Mouse (Mus musculus): ENCODE data around the gene Ptrhd1. TPM values are rescaled to one million over a fixed set of nuclear protein-coding genes. Genes with fewer than 3 reads are reported as not detected.
"Not testable (repeated sequence)": the region's sequence is repeated elsewhere in the genome, so short reads cannot be mapped to it uniquely, and the experiment has no call there.

Ptrhd1 gene
- polyA plus RNA-seq, 1 experiment from 2014 or later, result 5.0 TPM

DNA sequence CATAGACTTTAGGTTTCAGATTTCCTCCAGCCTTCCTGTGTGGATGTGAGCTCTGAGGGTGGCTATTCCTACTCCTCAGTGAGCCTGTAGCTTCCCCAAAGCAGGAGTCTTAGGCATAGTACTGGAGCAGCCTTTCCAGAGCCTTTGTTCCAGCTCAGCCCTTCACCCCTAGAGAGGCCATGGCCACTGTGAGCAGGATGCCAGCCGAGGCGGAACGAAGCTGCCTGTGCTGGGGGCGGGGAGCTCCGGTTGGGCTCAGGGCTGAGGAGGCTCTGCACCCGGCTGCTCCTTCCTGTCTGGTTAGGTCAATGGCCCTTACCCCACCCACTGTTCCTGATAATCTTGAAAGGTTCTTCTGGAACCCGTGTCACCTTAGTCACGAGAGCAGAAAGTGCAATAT lies 20.9 kb upstream of the Ptrhd1 start:
- Histone ChIP-seq H3K4me2 (ENCODE audit: low read depth, low read length) (no peak overlapping the region), H3K9me3 (replicated peaks; ENCODE audit: control insufficient read depth, low read length) (no peaks in the 10 kb centered on the region), H3K4me1 (ENCODE audit: control insufficient read depth, insufficient read depth, low read length) (no peaks in the 10 kb centered on the region), H3K4me3 (ENCODE audit: low read depth, low read length) (no peak overlapping the region), H3K27me3 (ENCODE audit: control insufficient read depth, insufficient read depth, low read length) (no peaks in the 10 kb centered on the region), H3K36me3 (replicated peaks; ENCODE audit: control insufficient read depth, insufficient read depth, low read depth, low read length) (no peaks in the 10 kb centered on the region; the same call in 1 of the 2 replicates), H3K9ac (replicated peaks; ENCODE audit: low read length) (no peak overlapping the region), H3K27ac (replicated peaks; ENCODE audit: low read depth, low read length) (peak overlapping the region; percentile 59; the same call in 1 of the 2 replicates)
- WGBS, result 52% methylated on average over 8 of the region's 8 CpGs
- DNase-seq (ENCODE audit: low spot score) (peak; percentile 41), ATAC-seq (replicated peaks; ENCODE audit: insufficient number of reproducible peaks, low FRiP score, low TSS enrichment, low read depth) (no peak; the same call in 1 of the 2 replicates)

DNA sequence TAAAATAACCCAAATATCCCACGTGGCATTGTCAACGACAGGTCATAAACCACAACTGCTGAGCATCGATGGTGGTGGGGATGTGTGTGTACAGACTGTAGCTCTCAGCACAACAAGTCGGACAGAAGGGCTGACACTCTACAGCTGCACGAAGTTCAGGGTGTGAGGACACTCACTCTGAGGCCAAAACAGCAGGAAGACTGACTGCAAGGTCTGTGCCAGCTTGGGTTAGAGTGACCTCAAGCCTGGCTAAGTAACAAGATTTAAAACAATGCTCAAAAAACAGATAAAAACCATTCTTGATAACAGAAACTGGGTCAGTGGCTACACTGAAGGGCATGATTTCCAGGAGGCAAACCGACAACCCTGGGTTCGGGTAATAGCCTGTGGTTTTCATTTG lies 3.7 kb upstream of the Ptrhd1 start:
- Histone ChIP-seq H3K9me3 (replicated peaks; ENCODE audit: control insufficient read depth, low read length) (no peaks in the 10 kb centered on the region), H3K4me2 (ENCODE audit: low read depth, low read length) (no peak overlapping the region), H3K27me3 (ENCODE audit: control insufficient read depth, insufficient read depth, low read length) (no peaks in the 10 kb centered on the region), H3K9ac (replicated peaks; ENCODE audit: low read length) (no peak overlapping the region), H3K4me3 (ENCODE audit: low read depth, low read length) (no peak overlapping the region), H3K4me1 (ENCODE audit: control insufficient read depth, insufficient read depth, low read length) (no peaks in the 10 kb centered on the region), H3K36me3 (replicated peaks; ENCODE audit: control insufficient read depth, insufficient read depth, low read depth, low read length) (no peaks in the 10 kb centered on the region; the same call in 1 of the 2 replicates), H3K27ac (replicated peaks; ENCODE audit: low read depth, low read length) (no peak overlapping the region)
- WGBS, result 93% methylated on average over 7 of the region's 7 CpGs
- DNase-seq (ENCODE audit: low spot score) (no peak), ATAC-seq (replicated peaks; ENCODE audit: insufficient number of reproducible peaks, low FRiP score, low TSS enrichment, low read depth) (no peak)

DNA sequence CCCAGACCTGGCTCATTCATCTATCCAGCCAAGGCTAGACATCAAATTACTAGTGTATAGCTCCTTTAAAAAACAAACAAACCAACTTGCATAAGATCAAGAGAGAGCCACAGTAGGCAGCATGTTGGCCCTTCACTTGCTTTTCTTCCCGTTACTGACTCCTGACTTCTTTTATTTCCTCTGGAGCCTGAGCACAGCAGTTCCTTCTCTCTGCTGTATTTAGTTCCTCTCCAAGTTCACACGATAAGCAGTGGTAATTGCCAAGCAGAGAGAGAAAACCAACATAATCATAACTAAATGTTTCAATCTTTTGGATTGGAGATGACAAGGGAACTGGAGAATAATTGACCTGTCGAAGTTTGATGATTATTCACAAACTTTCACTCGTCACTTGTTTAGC lies 1.1 kb upstream of the Ptrhd1 start:
- H3K4me3 ChIP-seq (ENCODE audit: low read depth, low read length), result peak overlapping the region; percentile 69
- DNase-seq (ENCODE audit: low spot score), result no peak
- no peaks in the 10 kb centered on the region for H3K36me3 ChIP-seq (replicated peaks; ENCODE audit: control insufficient read depth, insufficient read depth, low read depth, low read length)
- H3K9me3 ChIP-seq (replicated peaks; ENCODE audit: control insufficient read depth, low read length), result no peaks in the 10 kb centered on the region
- no peaks in the 10 kb centered on the region for H3K27me3 ChIP-seq (ENCODE audit: control insufficient read depth, insufficient read depth, low read length)
- H3K4me1 ChIP-seq (ENCODE audit: control insufficient read depth, insufficient read depth, low read length), result no peaks in the 10 kb centered on the region
- WGBS, result 53% methylated on average over 4 of the region's 4 CpGs
- H3K9ac ChIP-seq (replicated peaks; ENCODE audit: low read length), result no peak overlapping the region
- H3K27ac ChIP-seq (replicated peaks; ENCODE audit: low read depth, low read length), result no peak overlapping the region
- no peak for ATAC-seq (replicated peaks; ENCODE audit: insufficient number of reproducible peaks, low FRiP score, low TSS enrichment, low read depth)
- H3K4me2 ChIP-seq (ENCODE audit: low read depth, low read length), result peak overlapping the region; percentile 2; the same call in 1 of the 2 replicates

DNA sequence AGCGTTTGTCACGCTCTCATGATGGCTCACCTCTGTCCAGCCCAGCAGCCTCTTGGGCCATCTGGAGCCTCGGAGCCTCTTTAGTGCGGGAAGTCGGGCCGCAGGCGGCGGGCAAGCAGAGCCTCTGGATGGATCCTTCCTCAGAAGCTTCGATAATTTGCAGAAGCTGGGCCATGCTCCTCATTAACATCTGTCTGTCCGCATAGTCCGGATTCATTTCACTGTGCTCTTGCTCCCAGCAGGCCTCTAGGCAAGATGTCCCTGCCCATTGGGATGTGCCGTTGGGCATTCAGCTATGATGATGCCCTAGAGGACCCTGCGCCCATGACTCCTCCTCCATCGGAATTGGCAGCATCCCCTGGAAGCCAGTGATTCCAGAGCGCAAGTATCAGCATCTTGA lies 3.7 kb downstream of the Ptrhd1 start:
- H3K27me3 ChIP-seq (ENCODE audit: control insufficient read depth, insufficient read depth, low read length), result no peaks in the 10 kb centered on the region

DNA sequence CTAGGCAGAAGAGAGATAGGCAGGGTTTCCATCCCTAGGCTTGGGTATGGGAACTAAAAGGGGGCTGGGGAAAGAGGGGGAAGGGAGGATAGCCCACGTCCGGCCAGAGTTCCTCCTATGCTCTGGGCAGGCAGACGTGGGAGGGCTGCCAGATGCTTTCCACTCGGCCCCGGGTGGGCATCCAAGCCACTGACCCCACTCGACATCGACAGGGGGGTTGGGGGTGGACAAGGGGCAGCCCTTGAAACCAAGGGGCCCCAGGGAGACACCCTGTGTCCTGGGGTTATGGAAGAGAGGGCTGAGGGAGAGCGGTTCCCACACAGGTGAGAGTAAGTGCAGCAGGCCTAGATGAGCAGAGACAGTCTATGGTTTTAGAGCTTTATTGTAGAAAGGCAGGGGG lies 6.5 kb downstream of the Ptrhd1 start:
- not testable (repeated sequence) for H3K4me1 ChIP-seq (ENCODE audit: control insufficient read depth, insufficient read depth, low read length); ATAC-seq (replicated peaks; ENCODE audit: insufficient number of reproducible peaks, low FRiP score, low TSS enrichment, low read depth); DNase-seq (ENCODE audit: low spot score); H3K27me3 ChIP-seq (ENCODE audit: control insufficient read depth, insufficient read depth, low read length); H3K4me2 ChIP-seq (ENCODE audit: low read depth, low read length); H3K4me3 ChIP-seq (ENCODE audit: low read depth, low read length); H3K27ac ChIP-seq (replicated peaks; ENCODE audit: low read depth, low read length); H3K9ac ChIP-seq (replicated peaks; ENCODE audit: low read length); H3K9me3 ChIP-seq (replicated peaks; ENCODE audit: control insufficient read depth, low read length); H3K36me3 ChIP-seq (replicated peaks; ENCODE audit: control insufficient read depth, insufficient read depth, low read depth, low read length)
- 81% methylated on average over 8 of the region's 8 CpGs for whole genome bisulfite sequencing

More for the DNA sequence above, 3.7 kb downstream of the Ptrhd1 start:
- Histone ChIP-seq H3K9me3 (replicated peaks; ENCODE audit: control insufficient read depth, low read length) (no peaks in the 10 kb centered on the region), H3K4me3 (ENCODE audit: low read depth, low read length) (no peak overlapping the region), H3K36me3 (replicated peaks; ENCODE audit: control insufficient read depth, insufficient read depth, low read depth, low read length) (no peaks in the 10 kb centered on the region), H3K4me2 (ENCODE audit: low read depth, low read length) (no peak overlapping the region), H3K4me1 (ENCODE audit: control insufficient read depth, insufficient read depth, low read length) (no peaks in the 10 kb centered on the region), H3K9ac (replicated peaks; ENCODE audit: low read length) (no peak overlapping the region), H3K27ac (replicated peaks; ENCODE audit: low read depth, low read length) (no peak overlapping the region)
- DNase-seq (ENCODE audit: low spot score), result no peak
- ATAC-seq (replicated peaks; ENCODE audit: insufficient number of reproducible peaks, low FRiP score, low TSS enrichment, low read depth), result no peak
- 94% methylated on average over 15 of the region's 15 CpGs for WGBS

DNA sequence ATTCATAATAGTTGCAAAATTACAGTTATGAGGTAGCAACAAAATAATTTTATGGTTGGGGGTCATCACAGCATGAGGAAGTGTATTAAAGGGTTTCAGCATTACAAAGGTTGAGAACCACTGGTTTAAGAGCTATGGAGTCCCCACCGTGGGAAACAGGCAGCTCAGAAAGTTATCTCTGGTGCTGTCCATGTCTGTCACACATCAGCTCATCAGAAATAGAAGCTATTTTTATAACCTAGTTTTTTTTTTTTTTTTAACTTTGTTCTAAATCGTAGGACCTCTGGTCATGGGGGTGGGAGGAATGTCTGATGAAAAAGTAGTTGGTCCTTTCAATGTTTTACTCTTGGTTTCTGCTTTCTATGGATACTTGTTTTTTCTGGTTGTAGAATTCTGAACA lies 10.0 kb downstream of the Ptrhd1 start:
- ATAC-seq (replicated peaks; ENCODE audit: insufficient number of reproducible peaks, low FRiP score, low TSS enrichment, low read depth) (no peak), DNase-seq (ENCODE audit: low spot score) (no peak)
- no peak overlapping the region for H3K4me2 ChIP-seq (ENCODE audit: low read depth, low read length)
- no peaks in the 10 kb centered on the region for H3K27me3 ChIP-seq (ENCODE audit: control insufficient read depth, insufficient read depth, low read length)
- no peak overlapping the region for H3K4me3 ChIP-seq (ENCODE audit: low read depth, low read length)
- H3K4me1 ChIP-seq (ENCODE audit: control insufficient read depth, insufficient read depth, low read length), result no peaks in the 10 kb centered on the region
- no peaks in the 10 kb centered on the region for H3K36me3 ChIP-seq (replicated peaks; ENCODE audit: control insufficient read depth, insufficient read depth, low read depth, low read length)
- H3K9ac ChIP-seq (replicated peaks; ENCODE audit: low read length), result no peak overlapping the region
- no peaks in the 10 kb centered on the region for H3K9me3 ChIP-seq (replicated peaks; ENCODE audit: control insufficient read depth, low read length)
- no peak overlapping the region for H3K27ac ChIP-seq (replicated peaks; ENCODE audit: low read depth, low read length)
- 85% methylated on average over 2 of the region's 2 CpGs for WGBS

DNA sequence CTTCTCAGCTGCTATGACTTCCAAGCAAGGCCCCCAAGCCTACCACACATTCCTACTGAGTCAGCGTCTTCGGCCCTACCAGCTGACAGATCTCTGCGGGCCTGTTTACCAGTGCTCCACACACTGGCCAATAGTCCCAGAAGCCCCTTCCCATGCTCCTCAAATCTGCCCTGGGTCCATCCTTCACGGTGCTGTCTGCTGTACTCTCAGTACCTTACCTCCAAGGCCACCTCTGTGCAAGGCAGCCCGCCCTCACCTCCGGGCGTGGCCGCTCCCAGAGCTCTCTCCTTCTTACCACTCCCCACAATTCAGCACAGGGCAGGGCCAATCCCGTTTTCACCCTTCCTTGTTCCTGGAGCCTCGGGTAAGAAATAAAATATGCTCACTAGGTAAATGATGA lies 11.9 kb downstream of the Ptrhd1 start:
- no peaks in the 10 kb centered on the region for H3K36me3 ChIP-seq (replicated peaks; ENCODE audit: control insufficient read depth, insufficient read depth, low read depth, low read length)
- WGBS, result 81% methylated on average over 10 of the region's 10 CpGs
- H3K4me1 ChIP-seq (ENCODE audit: control insufficient read depth, insufficient read depth, low read length), result no peaks in the 10 kb centered on the region
- no peak for DNase-seq (ENCODE audit: low spot score)
- no peak for ATAC-seq (replicated peaks; ENCODE audit: insufficient number of reproducible peaks, low FRiP score, low TSS enrichment, low read depth)
- H3K9ac ChIP-seq (replicated peaks; ENCODE audit: low read length), result no peak overlapping the region
- H3K9me3 ChIP-seq (replicated peaks; ENCODE audit: control insufficient read depth, low read length), result no peaks in the 10 kb centered on the region
- H3K4me2 ChIP-seq (ENCODE audit: low read depth, low read length), result no peak overlapping the region
- no peak overlapping the region for H3K27ac ChIP-seq (replicated peaks; ENCODE audit: low read depth, low read length)
- no peaks in the 10 kb centered on the region for H3K27me3 ChIP-seq (ENCODE audit: control insufficient read depth, insufficient read depth, low read length)
- H3K4me3 ChIP-seq (ENCODE audit: low read depth, low read length), result no peak overlapping the region

DNA sequence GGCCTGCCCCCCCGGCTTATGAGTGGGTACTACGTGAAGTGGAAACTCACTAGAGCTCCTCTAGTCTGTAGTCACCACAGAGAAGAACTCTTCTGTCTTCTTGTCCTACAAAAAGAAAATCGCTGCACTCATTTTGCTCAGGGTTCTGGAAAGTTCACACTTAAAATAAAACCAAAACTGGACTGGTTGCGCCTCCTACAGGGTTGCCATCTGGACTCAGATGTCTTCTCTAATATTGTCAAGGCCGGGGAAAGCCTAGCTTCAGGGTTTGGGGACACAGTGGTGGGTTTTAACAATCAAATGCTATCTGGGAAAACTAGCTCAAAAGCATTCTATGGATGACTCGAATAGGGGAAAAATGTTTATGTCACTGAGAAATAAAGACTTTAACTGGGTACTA lies 16.0 kb downstream of the Ptrhd1 start:
- no peak overlapping the region for H3K4me2 ChIP-seq (ENCODE audit: low read depth, low read length)
- H3K27me3 ChIP-seq (ENCODE audit: control insufficient read depth, insufficient read depth, low read length), result no peaks in the 10 kb centered on the region
- no peak overlapping the region for H3K9ac ChIP-seq (replicated peaks; ENCODE audit: low read length)
- ATAC-seq (replicated peaks; ENCODE audit: insufficient number of reproducible peaks, low FRiP score, low TSS enrichment, low read depth) (no peak), DNase-seq (ENCODE audit: low spot score) (no peak)
- WGBS, result 85% methylated on average over 6 of the region's 6 CpGs
- H3K36me3 ChIP-seq (replicated peaks; ENCODE audit: control insufficient read depth, insufficient read depth, low read depth, low read length), result no peaks in the 10 kb centered on the region
- H3K4me1 ChIP-seq (ENCODE audit: control insufficient read depth, insufficient read depth, low read length), result no peaks in the 10 kb centered on the region
- H3K4me3 ChIP-seq (ENCODE audit: low read depth, low read length), result no peak overlapping the region
- no peak overlapping the region for H3K27ac ChIP-seq (replicated peaks; ENCODE audit: low read depth, low read length)
- no peaks in the 10 kb centered on the region for H3K9me3 ChIP-seq (replicated peaks; ENCODE audit: control insufficient read depth, low read length)
